Mouse (Mus musculus): ENCODE results near the gene 1810049J17Rik.

DNA sequence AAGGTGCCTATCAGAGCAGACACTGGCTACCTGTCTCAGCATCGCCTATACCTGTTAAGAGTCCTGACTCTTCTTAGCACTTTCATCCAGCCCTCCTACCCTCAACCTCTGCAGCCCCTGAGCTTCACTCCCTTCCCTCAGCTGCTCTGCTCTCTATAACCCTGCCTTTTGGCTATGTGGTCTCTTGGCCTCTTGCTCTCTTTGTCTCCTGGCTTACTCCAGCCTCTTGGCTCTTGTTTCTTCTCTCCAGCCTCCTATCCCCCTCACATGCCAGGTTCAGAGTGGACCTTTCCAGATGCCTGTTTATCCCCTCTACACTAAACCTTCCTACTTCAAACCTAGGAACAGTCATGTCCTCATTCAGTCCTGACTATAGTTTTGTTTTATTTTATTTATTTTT is 2.6 kb upstream of the 1810049J17Rik start:
- TF ChIP-seq POLR2A (IDR thresholded peaks at IDR 0.05; ENCODE audit: extremely low read depth, insufficient read depth, low read length) (no peak), CTCF (IDR thresholded peaks at IDR 0.05; ENCODE audit: low read depth, low read length) (no peak)

All from liver, adult 2 months (tissue).